Mouse (Mus musculus): ENCODE results near the gene Nup107. TPM values are rescaled to one million over a fixed set of nuclear protein-coding genes. Genes with fewer than 3 reads are reported as not detected.
A peak's percentile ranks its signal among the peaks of the same experiment; 100 is the strongest.

Nup107 gene
- total RNA-seq, 2 experiments from 2014 or later: 100 to 133 TPM

DNA sequence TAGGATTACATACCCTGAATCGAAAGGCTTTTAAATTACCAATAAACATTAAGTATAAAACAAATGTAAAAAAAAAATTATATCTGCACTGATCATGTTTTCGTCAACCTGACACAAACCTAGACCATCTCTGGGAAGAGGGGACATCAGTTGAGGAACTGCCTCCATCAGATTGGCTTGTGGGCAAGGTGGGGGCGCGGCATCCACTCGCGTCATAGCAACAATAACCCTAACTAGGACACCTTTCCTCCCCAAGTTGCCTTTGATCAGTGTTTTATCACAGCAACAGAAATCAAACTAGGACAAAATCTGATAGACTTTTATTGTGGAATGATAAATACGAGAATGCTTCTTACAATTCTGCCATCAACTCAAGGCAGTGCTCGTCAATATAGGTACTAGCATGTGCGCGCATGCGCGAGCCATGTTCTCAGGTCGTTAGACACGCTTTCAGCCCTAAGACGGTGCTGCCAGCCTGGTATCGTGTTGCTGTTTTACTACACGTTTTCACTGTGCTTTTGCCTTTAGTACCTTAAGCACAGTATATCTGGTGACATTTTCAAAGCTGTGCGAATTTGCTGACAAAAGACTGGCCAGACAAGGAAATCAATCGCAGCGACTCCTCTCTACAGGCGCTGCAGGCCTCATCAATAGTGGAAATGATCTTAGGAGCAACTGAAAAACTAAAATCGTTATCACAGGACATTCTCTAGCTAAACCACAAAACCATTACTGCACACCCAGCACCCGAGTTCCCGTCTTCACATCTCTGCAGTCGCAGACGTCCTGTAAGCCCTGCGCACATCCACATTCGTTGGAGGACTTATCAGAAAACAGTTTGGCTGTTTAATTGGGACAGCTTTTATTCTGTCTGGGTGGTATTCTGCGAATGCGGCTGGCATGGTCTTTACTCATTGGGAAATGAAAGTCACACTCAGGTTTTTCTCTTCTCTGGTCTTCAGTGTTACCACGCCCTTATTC, 11.7 kb upstream of the Nup107 start:
- ATAC-seq (replicated peaks; ENCODE audit: low FRiP score, low TSS enrichment, poor library complexity, severe bottlenecking): peak; percentile 80

GRCm38 (mm10) chr10:117801886-117802285, 9.4 kb upstream of the Nup107 start:
- ATAC-seq (replicated peaks; ENCODE audit: low FRiP score, low TSS enrichment, poor library complexity, severe bottlenecking): no peak

GRCm38 (mm10) chr10:117799806-117800205, 7.3 kb upstream of the Nup107 start:
- no peak for ATAC-seq (replicated peaks; ENCODE audit: low FRiP score, low TSS enrichment, poor library complexity, severe bottlenecking)

GRCm38 (mm10) chr10:117798436-117799035, 6.0 kb upstream of the Nup107 start:
- ATAC-seq (replicated peaks; ENCODE audit: low FRiP score, low TSS enrichment, poor library complexity, severe bottlenecking): no peak

DNA sequence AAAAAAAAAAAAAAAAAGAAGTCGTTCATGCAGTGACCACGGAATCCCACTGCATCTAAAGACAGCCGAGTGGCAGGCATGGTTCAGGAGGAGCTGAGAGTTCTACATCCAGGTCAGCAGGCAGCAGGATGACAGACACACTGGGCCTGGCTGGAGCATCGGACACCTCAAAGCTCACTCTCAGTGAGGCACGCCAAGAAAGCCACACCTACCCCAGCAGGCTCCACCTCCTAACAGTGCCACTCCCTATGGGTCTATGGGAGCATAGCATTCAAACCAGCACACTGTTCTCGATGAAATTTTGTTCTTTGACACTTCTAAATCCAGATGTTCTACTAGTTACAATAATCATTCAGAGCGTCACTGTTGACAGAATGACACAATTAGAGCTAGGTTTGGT, 5.2 kb upstream of the Nup107 start:
- peak; percentile 65 for ATAC-seq (replicated peaks; ENCODE audit: low FRiP score, low TSS enrichment, poor library complexity, severe bottlenecking)

GRCm38 (mm10) chr10:117797106-117797505, 4.6 kb upstream of the Nup107 start:
- ATAC-seq (replicated peaks; ENCODE audit: low FRiP score, low TSS enrichment, poor library complexity, severe bottlenecking): no peak

GRCm38 (mm10) chr10:117796181-117796580, 3.7 kb upstream of the Nup107 start:
- ATAC-seq (replicated peaks; ENCODE audit: low FRiP score, low TSS enrichment, poor library complexity, severe bottlenecking): no peak

GRCm38 (mm10) chr10:117795206-117795605, 2.7 kb upstream of the Nup107 start:
- ATAC-seq (replicated peaks; ENCODE audit: low FRiP score, low TSS enrichment, poor library complexity, severe bottlenecking): no peak

DNA sequence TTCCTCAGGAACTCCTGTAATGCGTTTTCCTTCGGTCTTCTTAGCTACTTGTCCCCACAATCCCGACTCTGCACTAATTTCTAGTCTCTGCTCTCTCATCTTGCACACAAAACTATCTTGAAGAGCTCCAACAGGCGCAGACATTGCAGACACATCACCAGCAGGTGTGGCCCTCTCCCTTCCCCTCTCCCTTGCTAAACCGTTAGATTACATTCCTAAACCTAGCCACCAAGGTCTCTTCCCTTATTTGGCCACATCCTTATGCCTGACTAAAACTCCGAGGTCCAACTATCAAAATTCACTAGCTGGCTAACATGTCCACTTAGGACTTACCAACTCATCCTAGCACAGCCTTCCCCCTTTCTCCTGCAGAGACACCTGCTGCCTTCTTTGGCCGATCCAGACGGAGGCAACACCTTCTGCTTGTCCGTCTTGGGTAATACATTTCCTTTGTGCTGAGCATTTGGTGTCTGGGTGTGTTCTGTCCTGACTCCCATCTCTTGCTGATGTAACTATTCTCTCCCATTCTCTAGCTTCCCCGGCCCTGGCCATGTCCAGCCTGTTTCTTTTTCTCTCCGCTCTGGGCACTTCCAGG, 1.0 kb upstream of the Nup107 start:
- no peak for ATAC-seq (replicated peaks; ENCODE audit: low FRiP score, low TSS enrichment, poor library complexity, severe bottlenecking)

DNA sequence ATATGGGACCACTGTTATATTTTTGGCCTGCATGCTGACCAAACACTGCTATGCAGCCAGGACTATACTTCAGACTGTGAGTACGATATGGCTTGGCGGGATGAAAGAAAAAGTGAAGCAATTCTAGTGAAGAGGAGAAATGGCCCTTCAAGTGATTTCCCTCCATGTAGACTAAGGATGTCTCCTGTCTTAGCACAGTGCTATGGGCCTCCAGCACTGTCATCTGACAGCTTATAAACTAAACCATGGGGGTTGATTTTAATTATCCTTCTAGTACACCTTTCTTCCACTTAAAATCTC, 1.4 kb downstream of the Nup107 start:
- ATAC-seq (replicated peaks; ENCODE audit: low FRiP score, low TSS enrichment, poor library complexity, severe bottlenecking): no peak

- ATAC-seq (replicated peaks; ENCODE audit: low FRiP score, low TSS enrichment, poor library complexity, severe bottlenecking): no peak
Measured at GRCm38 (mm10) chr10:117790421-117791170, 1.9 kb downstream of the Nup107 start.

GRCm38 (mm10) chr10:117790011-117790410, 2.5 kb downstream of the Nup107 start:
- no peak for ATAC-seq (replicated peaks; ENCODE audit: low FRiP score, low TSS enrichment, poor library complexity, severe bottlenecking)

GRCm38 (mm10) chr10:117784646-117785045, 7.9 kb downstream of the Nup107 start:
- ATAC-seq (replicated peaks; ENCODE audit: low FRiP score, low TSS enrichment, poor library complexity, severe bottlenecking): no peak

- no peak for ATAC-seq (replicated peaks; ENCODE audit: low FRiP score, low TSS enrichment, poor library complexity, severe bottlenecking)
Measured at GRCm38 (mm10) chr10:117783786-117784420, 8.6 kb downstream of the Nup107 start.

DNA sequence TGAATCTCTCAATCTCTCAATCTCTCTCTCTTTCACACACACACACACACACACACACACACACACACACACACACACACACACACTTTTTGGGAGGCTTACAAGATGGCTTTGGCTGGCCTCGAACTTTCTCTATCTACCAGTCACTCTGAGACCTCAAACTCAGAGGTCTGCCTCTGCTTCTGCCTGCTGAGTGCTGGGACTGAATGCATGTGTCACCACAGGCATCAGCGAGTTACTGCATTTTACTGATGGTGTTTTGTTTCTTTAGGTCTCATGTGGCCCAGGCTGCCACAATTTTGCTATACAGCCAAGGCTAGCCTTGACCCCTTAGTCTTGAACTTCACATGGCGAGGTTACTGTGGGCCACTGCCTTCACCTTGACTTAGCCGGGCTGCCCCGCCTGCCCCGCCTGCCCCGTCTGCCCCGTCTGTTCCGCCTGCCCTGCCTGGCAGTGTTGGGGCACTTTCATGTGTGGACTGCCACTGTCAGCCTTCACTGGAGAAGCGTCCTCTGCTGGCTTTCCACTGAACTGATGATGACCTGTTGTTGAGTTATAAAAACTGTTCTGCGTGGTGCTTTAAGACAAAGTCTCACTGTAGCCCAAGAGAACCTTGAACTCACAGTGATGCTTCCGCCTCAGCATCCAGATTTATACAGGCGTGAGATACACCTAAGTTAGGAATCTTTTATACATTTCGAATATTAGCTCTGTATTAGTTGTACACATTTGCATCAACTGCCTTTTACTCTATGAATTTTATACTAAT, 9.8 kb downstream of the Nup107 start:
- ATAC-seq (replicated peaks; ENCODE audit: low FRiP score, low TSS enrichment, poor library complexity, severe bottlenecking): no peak

- ATAC-seq (replicated peaks; ENCODE audit: low FRiP score, low TSS enrichment, poor library complexity, severe bottlenecking): no peak
Measured at GRCm38 (mm10) chr10:117782056-117782455, 10.4 kb downstream of the Nup107 start.

DNA sequence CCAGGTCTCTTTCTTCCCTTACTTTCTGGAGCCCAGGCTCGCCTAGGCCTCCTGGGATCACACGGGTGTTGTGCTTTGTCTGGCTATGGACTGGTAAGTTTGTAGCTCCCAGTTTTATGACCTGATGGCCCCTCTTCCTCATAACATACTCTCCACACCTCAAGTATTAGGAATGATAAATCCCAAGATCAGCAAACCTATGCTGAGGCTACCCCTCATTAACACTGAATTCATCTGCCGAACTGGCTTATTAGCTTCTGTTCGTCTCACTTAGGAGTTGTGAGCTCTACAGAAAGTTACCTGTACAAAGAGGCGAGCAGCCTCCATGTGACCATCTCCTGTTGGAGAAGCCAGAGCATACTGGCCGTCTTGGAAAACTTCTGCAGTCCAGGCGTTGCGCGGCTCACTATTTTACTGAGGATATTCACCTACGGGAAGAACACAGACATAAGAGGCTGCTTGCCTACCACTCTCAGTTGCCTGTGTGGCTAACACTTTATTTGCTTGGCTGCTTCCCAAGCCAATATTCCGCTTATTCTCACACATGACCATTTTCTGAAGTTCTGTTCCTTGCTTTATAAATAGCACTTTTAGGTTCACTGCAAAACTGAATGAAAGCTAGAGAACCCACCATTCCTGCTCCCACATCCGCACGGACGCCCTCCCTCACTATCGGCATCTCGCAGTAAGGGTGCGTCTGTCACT, 11.3 kb downstream of the Nup107 start:
- no peak for ATAC-seq (replicated peaks; ENCODE audit: low FRiP score, low TSS enrichment, poor library complexity, severe bottlenecking)

DNA sequence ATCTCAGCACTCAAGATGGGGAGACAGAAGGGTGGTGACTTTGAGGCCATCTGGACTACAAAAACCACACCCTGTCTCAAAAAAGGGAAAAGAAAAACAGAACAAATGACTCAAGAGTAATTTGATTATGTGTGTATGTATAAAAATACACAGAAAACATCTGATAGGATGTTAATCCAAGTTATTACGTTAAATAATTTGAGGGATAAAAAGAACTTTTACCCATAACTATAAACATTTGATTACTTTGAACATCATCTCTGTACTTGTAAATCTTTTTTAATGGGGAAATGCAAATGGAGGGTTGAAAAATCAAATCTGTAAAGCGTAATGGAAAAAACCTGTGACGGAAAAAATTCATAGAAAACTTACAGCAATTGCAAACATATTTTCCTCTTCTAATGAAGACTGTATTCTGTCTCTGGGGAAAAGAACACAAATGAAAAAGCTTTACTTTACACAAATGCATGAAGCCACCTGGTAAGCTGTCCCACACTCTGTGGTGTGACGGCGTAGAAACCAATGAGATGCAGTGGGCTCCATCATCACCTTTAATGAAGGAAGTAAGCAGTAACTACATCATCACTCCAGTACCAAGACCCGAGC, 12.1 kb downstream of the Nup107 start:
- no peak for ATAC-seq (replicated peaks; ENCODE audit: low FRiP score, low TSS enrichment, poor library complexity, severe bottlenecking)
